Mouse (Mus musculus) forebrain, embryonic 12.5 days (tissue): ENCODE measurements at regions not wholly inside any gene's neighbourhood (a gene's known extent, or its start where the extent isn't known, plus 50 kb on each side); places are given as distances from the start of the nearest gene placed in this dataset.

ENCODE experiments used
- ATAC-seq: fragments of 200-750 bp; cut with Nextera tagmentation; 2 replicates; pipeline ENCODE4 v1.8.0; 2017; ENCODE audit warnings: moderate TSS enrichment; ENCODE audit not compliant: low FRiP score
- H3K27ac ChIP-seq: fragments of 300-500 bp; sonication (generic); 2 replicates; pipeline ENCODE4 v1.5.1; 2016; ENCODE audit warnings: mild to moderate bottlenecking
- H3K27me3 ChIP-seq: fragments of 300-500 bp; sonication (generic); 2 replicates; pipeline ENCODE4 v1.6.1; 2016; ENCODE audit warnings: mild to moderate bottlenecking
- H3K36me3 ChIP-seq: fragments of 300-500 bp; sonication (generic); replicated peaks from 2 replicates; pipeline ENCODE4 v1.6.1; 2016; ENCODE audit warnings: mild to moderate bottlenecking
- H3K4me1 ChIP-seq: fragments of 300-500 bp; sonication (generic); 2 replicates; pipeline ENCODE4 v1.6.1; 2016
- H3K4me2 ChIP-seq: fragments of 300-500 bp; sonication (generic); 2 replicates; pipeline ENCODE4 v1.6.1; 2016; ENCODE audit warnings: mild to moderate bottlenecking, moderate library complexity
- H3K4me3 ChIP-seq: fragments of 300-500 bp; sonication (generic); replicated peaks from 2 replicates; pipeline ENCODE4 v1.5.1; 2016; ENCODE audit warnings: mild to moderate bottlenecking
- H3K9ac ChIP-seq: fragments of 300-500 bp; sonication (generic); 2 replicates; pipeline ENCODE4 v1.6.1; 2016; ENCODE audit warnings: mild to moderate bottlenecking
- H3K9me3 ChIP-seq: fragments of 300-500 bp; sonication (generic); 2 replicates; pipeline ENCODE4 v1.6.1; 2016
- WGBS: fragments of 180-500 bp; shearing (Covaris S2); methylation state at CpG from one replicate; pipeline ENCODE4 v1.1.7; 2016; 5-methylcytosine and 5-hydroxymethylcytosine counted together

GRCm38 (mm10) chr6:51288306-51289066 is 144.0 kb upstream of the Nfe2l3 start:
- no peak overlapping the region for H3K9ac ChIP-seq
- H3K36me3 ChIP-seq, result no peaks in the 10 kb centered on the region
- no peaks in the 10 kb centered on the region for H3K27me3 ChIP-seq
- H3K4me1 ChIP-seq, result no peaks in the 10 kb centered on the region
- WGBS, result 74% methylated on average over 7 of the region's 7 CpGs
- ATAC-seq, result no peak
- H3K27ac ChIP-seq, result no peak overlapping the region
- H3K9me3 ChIP-seq, result no peaks in the 10 kb centered on the region
- no peak overlapping the region for H3K4me3 ChIP-seq
- H3K4me2 ChIP-seq, result no peak overlapping the region

- 70% methylated on average over 6 of the region's 6 CpGs for WGBS
- no peaks in the 10 kb centered on the region for H3K36me3 ChIP-seq
- no peak overlapping the region for H3K27ac ChIP-seq
- no peaks in the 10 kb centered on the region for H3K27me3 ChIP-seq
- ATAC-seq, result no peak
- H3K9me3 ChIP-seq, result no peaks in the 10 kb centered on the region
- H3K4me1 ChIP-seq, result no peaks in the 10 kb centered on the region
- no peak overlapping the region for H3K9ac ChIP-seq
- no peak overlapping the region for H3K4me2 ChIP-seq
- no peak overlapping the region for H3K4me3 ChIP-seq
Observed at GRCm38 (mm10) chr6:51289067-51289725, 143.3 kb upstream of the Nfe2l3 start.

- Histone ChIP-seq H3K4me3 (no peak overlapping the region), H3K27me3 (no peaks in the 10 kb centered on the region), H3K9me3 (no peaks in the 10 kb centered on the region), H3K36me3 (no peaks in the 10 kb centered on the region), H3K4me2 (no peak overlapping the region), H3K4me1 (no peaks in the 10 kb centered on the region), H3K27ac (no peak overlapping the region), H3K9ac (no peak overlapping the region)
- WGBS, result 84% methylated on average over 11 of the region's 11 CpGs
- ATAC-seq, result no peak
Observed at GRCm38 (mm10) chr6:51300694-51301417, 131.6 kb upstream of the Nfe2l3 start.

- 86% methylated on average over 4 of the region's 4 CpGs for WGBS
- no peaks in the 10 kb centered on the region for H3K36me3 ChIP-seq
- no peaks in the 10 kb centered on the region for H3K4me1 ChIP-seq
- no peaks in the 10 kb centered on the region for H3K9me3 ChIP-seq
- no peak for ATAC-seq
- no peaks in the 10 kb centered on the region for H3K27me3 ChIP-seq
- no peak overlapping the region for H3K4me3 ChIP-seq
- no peak overlapping the region for H3K9ac ChIP-seq
- no peak overlapping the region for H3K4me2 ChIP-seq
- no peak overlapping the region for H3K27ac ChIP-seq
Observed at GRCm38 (mm10) chr6:51301831-51302230, 130.6 kb upstream of the Nfe2l3 start.

GRCm38 (mm10) chr6:51302240-51302639 is 130.2 kb upstream of the Nfe2l3 start:
- Histone ChIP-seq H3K4me3 (no peak overlapping the region), H3K27me3 (no peaks in the 10 kb centered on the region), H3K9me3 (no peaks in the 10 kb centered on the region), H3K9ac (no peak overlapping the region), H3K36me3 (no peaks in the 10 kb centered on the region), H3K4me2 (no peak overlapping the region), H3K4me1 (no peaks in the 10 kb centered on the region), H3K27ac (no peak overlapping the region)
- 93% methylated on average over 7 of the region's 7 CpGs for WGBS
- ATAC-seq, result no peak

GRCm38 (mm10) chr6:51318341-51318740 is 114.1 kb upstream of the Nfe2l3 start:
- 68% methylated on average over 2 of the region's 2 CpGs for WGBS
- Histone ChIP-seq H3K36me3 (no peaks in the 10 kb centered on the region), H3K27me3 (no peaks in the 10 kb centered on the region), H3K9me3 (no peaks in the 10 kb centered on the region), H3K4me1 (peaks cover 8% of the 10 kb centered on the region; the same call in 1 of the 2 replicates), H3K27ac (no peak overlapping the region), H3K4me3 (no peak overlapping the region), H3K4me2 (no peak overlapping the region), H3K9ac (no peak overlapping the region)
- no peak for ATAC-seq

- Histone ChIP-seq H3K4me1 (peaks cover 12% of the 10 kb centered on the region; the same call in 1 of the 2 replicates), H3K27ac (no peak overlapping the region), H3K4me3 (no peak overlapping the region), H3K4me2 (no peak overlapping the region), H3K9me3 (no peaks in the 10 kb centered on the region), H3K27me3 (no peaks in the 10 kb centered on the region), H3K9ac (no peak overlapping the region), H3K36me3 (no peaks in the 10 kb centered on the region)
- no peak for ATAC-seq
- 85% methylated on average over 1 of the region's 1 CpGs for WGBS
Observed at GRCm38 (mm10) chr6:51320019-51320418, 112.5 kb upstream of the Nfe2l3 start.

GRCm38 (mm10) chr6:51320676-51321419 is 111.6 kb upstream of the Nfe2l3 start:
- no peak overlapping the region for H3K4me2 ChIP-seq
- no peak overlapping the region for H3K4me3 ChIP-seq
- no peak overlapping the region for H3K27ac ChIP-seq
- H3K36me3 ChIP-seq, result no peaks in the 10 kb centered on the region
- WGBS, result 65% methylated on average over 8 of the region's 8 CpGs
- H3K27me3 ChIP-seq, result no peaks in the 10 kb centered on the region
- no peaks in the 10 kb centered on the region for H3K9me3 ChIP-seq
- H3K9ac ChIP-seq, result no peak overlapping the region
- peaks cover 14% of the 10 kb centered on the region; the same call in 1 of the 2 replicates for H3K4me1 ChIP-seq
- no peak for ATAC-seq

GRCm38 (mm10) chr6:51326103-51326829 is 106.2 kb upstream of the Nfe2l3 start:
- Histone ChIP-seq H3K27me3 (no peaks in the 10 kb centered on the region), H3K9ac (no peak overlapping the region), H3K9me3 (no peaks in the 10 kb centered on the region), H3K4me3 (no peak overlapping the region), H3K4me1 (peaks cover 8% of the 10 kb centered on the region; the same call in 1 of the 2 replicates), H3K27ac (no peak overlapping the region), H3K36me3 (no peaks in the 10 kb centered on the region), H3K4me2 (no peak overlapping the region)
- no peak for ATAC-seq
- whole genome bisulfite sequencing, result 94% methylated on average over 2 of the region's 2 CpGs

GRCm38 (mm10) chr6:51329070-51329995 is 103.1 kb upstream of the Nfe2l3 start:
- no peaks in the 10 kb centered on the region for H3K36me3 ChIP-seq
- peaks cover 7% of the 10 kb centered on the region for H3K4me1 ChIP-seq
- no peak overlapping the region for H3K27ac ChIP-seq
- H3K27me3 ChIP-seq, result 0 out of 2 replicates have a peak, but pooled peaks cover 4% of the 10 kb centered on the region
- no peak for ATAC-seq
- no peak overlapping the region for H3K4me3 ChIP-seq
- WGBS, result 89% methylated on average over 13 of the region's 13 CpGs
- H3K9ac ChIP-seq, result no peak overlapping the region
- no peak overlapping the region for H3K4me2 ChIP-seq
- H3K9me3 ChIP-seq, result no peaks in the 10 kb centered on the region
